Mouse (Mus musculus): ENCODE measurements around the gene Wbp1.

DNA sequence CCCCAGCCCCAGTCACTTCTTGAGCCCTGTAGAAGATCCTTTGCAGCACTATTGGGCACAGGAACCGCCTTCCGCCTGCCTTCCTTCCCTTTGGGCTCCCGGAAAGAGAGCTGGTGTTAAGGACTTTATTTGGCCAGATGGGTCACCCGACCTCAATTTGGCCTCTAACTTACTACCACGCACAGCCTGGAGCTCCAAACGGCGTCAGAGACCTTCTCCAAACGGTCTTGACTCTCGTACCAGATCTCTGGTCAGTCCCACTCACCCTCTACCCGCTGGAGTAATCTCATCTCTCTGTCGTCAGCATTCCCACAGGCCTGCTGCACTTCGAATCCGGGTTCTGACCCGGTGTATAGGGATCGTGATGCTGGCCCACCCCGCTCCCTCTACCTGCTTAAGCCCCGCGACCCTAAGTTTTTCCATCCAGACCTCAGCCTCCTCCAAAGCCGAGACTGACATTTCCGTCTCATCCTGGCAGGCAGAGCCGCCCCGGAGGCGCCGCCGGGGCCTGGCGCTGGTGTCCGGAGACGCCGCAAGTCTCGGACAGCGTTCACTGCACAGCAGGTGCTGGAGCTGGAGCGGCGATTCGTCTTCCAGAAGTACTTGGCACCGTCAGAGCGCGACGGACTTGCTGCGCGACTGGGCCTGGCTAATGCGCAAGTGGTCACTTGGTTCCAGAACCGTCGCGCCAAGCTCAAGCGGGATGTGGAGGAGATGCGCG is 34.0 kb downstream of the Wbp1 start:
- TF ChIP-seq CTCF (IDR thresholded peaks at IDR 0.05; ENCODE audit: borderline replicate concordance, insufficient read depth, low read depth, low read length), result no peak
- TF ChIP-seq POLR2A (IDR thresholded peaks at IDR 0.05; ENCODE audit: borderline replicate concordance, insufficient read depth, low read length), result no peak
